Mouse (Mus musculus) ES-E14 (cell line): ENCODE data around the gene Kmt2b. TPM values are rescaled to one million over a fixed set of nuclear protein-coding genes. Genes with fewer than 3 reads are reported as not detected.

Experiments used
- DNase-seq: peaks from one replicate; pipeline ENCODE4 v3.0.0-alpha.2; 2013; ENCODE audit warnings: low read depth, low spot score
- H3K27ac ChIP-seq: 2 replicates; pipeline ENCODE4 v1.5.1; 2012; ENCODE audit warnings: low read depth, mild to moderate bottlenecking, low read length, moderate library complexity, mixed read lengths; ENCODE audit not compliant: poor library complexity, insufficient read depth, severe bottlenecking
- H3K36me3 ChIP-seq: 2 replicates; pipeline ENCODE4 v1.6.1; 2012; ENCODE audit warnings: mild to moderate bottlenecking, low read length, moderate library complexity, mixed read lengths; ENCODE audit not compliant: control insufficient read depth, poor library complexity, insufficient read depth, severe bottlenecking
- H3K4me1 ChIP-seq, 2 experiments: fragments of 150-350 bp in 1 of 2; sonication (generic) in 1 of 2; 2 replicates each; pipeline ENCODE4 v1.6.1; 2012; ENCODE audit warnings: low read length in 2 of 2, mild to moderate bottlenecking in 1 of 2, mixed read lengths in 1 of 2; ENCODE audit not compliant: control insufficient read depth in 2 of 2, insufficient read depth in 2 of 2, poor library complexity in 1 of 2
- H3K4me3 ChIP-seq, 2 experiments: fragments of 150-350 bp in 1 of 2; sonication (generic) in 1 of 2; 2 replicates each; pipeline ENCODE4 v1.5.1; 2012; ENCODE audit warnings: low read length in 2 of 2, low read depth in 1 of 2, mild to moderate bottlenecking in 1 of 2, mixed read lengths in 1 of 2; ENCODE audit not compliant: insufficient read depth in 1 of 2, poor library complexity in 1 of 2, severe bottlenecking in 1 of 2
- H3K9ac ChIP-seq: 2 replicates; pipeline ENCODE4 v1.6.1; 2012; ENCODE audit warnings: low read depth, mild to moderate bottlenecking, low read length, mixed read lengths; ENCODE audit not compliant: poor library complexity, insufficient read depth, severe bottlenecking
- H3K9me3 ChIP-seq: fragments of 150-350 bp; sonication (generic); 2 replicates; pipeline ENCODE4 v1.6.1; 2012; ENCODE audit warnings: low read depth, mild to moderate bottlenecking, low read length; ENCODE audit not compliant: control insufficient read depth, insufficient read depth
- CHD2 ChIP-seq: IDR thresholded peaks from 2 replicates; pipeline ENCODE4 v1.6.1; 2014; ENCODE audit warnings: mild to moderate bottlenecking, low read depth, low read length, inconsistent platforms
- HCFC1 ChIP-seq: IDR thresholded peaks from 2 replicates; pipeline ENCODE4 v1.6.1; 2012; ENCODE audit warnings: low read length, inconsistent platforms, borderline replicate concordance; ENCODE audit not compliant: insufficient read depth
- MAFK ChIP-seq: IDR thresholded peaks from 2 replicates; pipeline ENCODE4 v1.6.1; 2014; ENCODE audit warnings: mild to moderate bottlenecking, low read depth, low read length, inconsistent platforms; ENCODE audit not compliant: insufficient read depth
- ZC3H11A ChIP-seq: IDR thresholded peaks from 2 replicates; pipeline ENCODE4 v1.6.1; 2012; ENCODE audit warnings: low read depth, mild to moderate bottlenecking, inconsistent platforms, low read length, borderline replicate concordance
- ZNF384 ChIP-seq: IDR thresholded peaks from 2 replicates; pipeline ENCODE4 v1.6.1; 2012; ENCODE audit warnings: low read depth, low read length, inconsistent platforms
- in situ Hi-C, 2 experiments: fragments of 600-800 bp; cut with MboI; formaldehyde crosslinking; loops; one replicate each; pipeline ENCODE4 v1.15.1; 2025; ENCODE audit warnings: low sequenced_read_pairs in 2 of 2, inconsistent platforms in 1 of 2; ENCODE audit not compliant: unreplicated experiment in 2 of 2
- total RNA-seq: library from RNA; depleted of rRNA; stranded (reverse); fragments of 300-350 nt; gene quantifications from 2 replicates; pipeline ENCODE4 v1.2.3, GENCODE M21; 2012

Kmt2b gene
- total RNA-seq, 1 experiment, result 73.7 TPM

DNA sequence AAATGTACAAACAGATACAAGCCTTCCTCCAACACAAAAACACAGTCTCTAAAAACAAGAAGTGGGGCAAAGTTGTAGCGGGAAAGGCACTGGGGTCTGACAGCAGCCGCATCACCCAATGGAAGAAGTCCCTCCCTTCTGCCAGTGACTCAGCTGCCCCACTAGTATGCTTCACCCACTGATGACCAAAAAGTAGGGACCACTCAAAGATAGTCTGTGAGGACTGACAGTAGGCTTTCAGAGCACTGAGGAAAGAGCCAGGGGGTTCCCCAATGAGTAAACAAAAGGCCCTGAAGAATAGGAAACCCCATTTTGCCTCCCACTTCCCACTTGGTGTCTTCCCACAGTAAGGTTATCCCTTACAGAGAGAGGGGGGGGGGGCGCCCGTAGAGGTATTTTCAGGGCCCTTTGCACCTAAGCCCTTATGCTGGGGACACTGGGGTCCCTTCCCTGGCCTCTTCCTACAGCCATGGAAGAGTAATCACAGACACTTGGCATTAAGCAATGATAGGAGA, 6.0 kb upstream of the Kmt2b start:
- Histone ChIP-seq H3K4me3 (no peak overlapping the region), H3K27ac (no peak overlapping the region), H3K36me3 (no peaks in the 10 kb centered on the region), H3K9ac (no peak overlapping the region), H3K9me3 (no peaks in the 10 kb centered on the region), H3K4me1 (peaks cover 0 to 24% of the 10 kb centered on the region in 2 experiments)
- DNase-seq, result no peak
- in situ Hi-C loops, result no loop called here
- TF ChIP-seq CHD2 (no peak), HCFC1 (no peak), MAFK (no peak), ZNF384 (no peak), ZC3H11A (no peak)

DNA sequence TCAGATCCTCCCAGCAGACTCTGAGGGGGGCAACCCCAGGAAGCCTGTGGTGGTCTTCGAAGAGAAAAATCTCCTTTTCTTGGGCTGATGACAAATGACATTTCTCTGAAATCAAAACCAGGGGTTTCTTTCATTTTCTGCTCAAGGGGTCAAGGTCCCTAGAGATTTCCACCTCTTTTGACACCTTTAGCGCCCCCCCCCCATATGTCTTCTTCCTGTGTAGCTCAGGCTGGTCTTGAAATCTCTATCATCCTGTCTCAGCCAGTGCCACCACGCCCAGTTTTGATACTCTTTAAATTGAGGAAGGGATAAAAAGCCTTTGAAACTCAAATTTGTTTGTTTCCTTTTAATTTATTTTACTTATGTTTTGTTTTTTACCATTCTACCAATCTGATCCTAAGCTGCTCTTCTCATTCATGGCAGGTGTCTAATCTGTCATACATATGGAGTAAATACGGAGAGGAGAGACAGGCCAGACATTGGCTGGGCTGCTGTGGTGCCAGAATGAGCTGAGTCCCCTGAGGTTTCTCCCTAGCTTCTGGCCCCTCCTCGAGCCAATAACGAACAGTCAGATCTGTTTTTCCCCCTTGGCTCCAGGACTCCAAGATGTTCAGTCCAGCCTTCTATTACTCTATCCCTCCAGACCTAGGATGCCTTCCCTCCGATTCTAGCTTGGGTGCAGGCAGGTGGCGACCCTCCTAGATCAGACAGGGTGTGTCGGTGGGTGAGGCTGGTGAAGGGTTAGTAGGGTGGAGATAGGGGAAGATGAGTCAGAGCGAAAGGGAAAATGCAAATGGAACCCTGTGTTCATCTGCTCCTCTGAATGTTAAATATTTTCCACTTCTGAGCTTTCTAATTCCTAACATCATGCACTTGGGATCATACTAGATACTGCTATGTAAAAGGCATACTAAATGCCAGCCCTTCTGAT, 5.3 kb upstream of the Kmt2b start:
- in situ Hi-C loops, result no loop called here
- no peaks in the 10 kb centered on the region for H3K9me3 ChIP-seq
- H3K9ac ChIP-seq, result no peak overlapping the region

DNA sequence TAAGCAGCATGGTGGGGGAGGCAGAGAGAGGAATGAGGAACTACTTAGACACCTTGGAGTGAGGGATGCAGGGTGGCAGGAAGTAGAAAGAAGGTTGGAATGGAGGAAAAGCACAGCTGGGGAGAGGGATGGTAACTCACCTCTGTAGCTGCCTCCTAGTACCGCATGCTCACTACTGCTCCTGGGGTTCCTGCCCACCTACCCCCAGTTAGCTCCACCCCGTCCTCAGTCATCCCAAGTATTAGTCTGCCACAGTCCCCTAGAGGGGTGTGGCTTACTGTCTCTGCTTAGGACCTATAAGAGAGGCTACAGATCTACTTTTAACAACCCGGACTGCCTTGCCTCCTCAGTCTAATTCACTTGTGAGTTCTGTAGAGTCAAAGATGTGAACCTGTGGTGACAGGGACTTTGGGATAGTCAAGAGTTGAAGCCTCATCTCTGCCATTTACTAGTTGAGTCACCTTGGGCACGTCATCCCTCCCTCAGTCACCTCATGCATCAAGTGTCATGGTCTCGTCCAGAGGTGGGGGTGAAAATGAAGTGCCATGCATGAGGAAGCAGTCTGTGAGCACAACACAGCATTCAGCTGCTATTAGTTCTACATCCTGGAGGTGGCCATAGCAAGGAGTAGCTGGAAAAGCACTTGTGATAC, 4.4 kb upstream of the Kmt2b start:
- H3K9ac ChIP-seq, result no peak overlapping the region
- in situ Hi-C loops, result no loop called here
- H3K36me3 ChIP-seq, result no peaks in the 10 kb centered on the region
- no peak overlapping the region for H3K27ac ChIP-seq
- 0 out of 4 replicates have a peak overlapping the region, but pooled peaks of 1 of the 2 experiments have one; percentile 10 for H3K4me3 ChIP-seq
- TF ChIP-seq ZNF384 (no peak), MAFK (no peak)
- peaks cover 0 to 24% of the 10 kb centered on the region in 2 experiments; a peak in 3 of 4 replicates for H3K4me1 ChIP-seq
- H3K9me3 ChIP-seq, result no peaks in the 10 kb centered on the region
- no peak for DNase-seq

More for the DNA sequence above, 5.3 kb upstream of the Kmt2b start:
- H3K36me3 ChIP-seq, result no peaks in the 10 kb centered on the region
- H3K4me3 ChIP-seq, result no peak overlapping the region
- no peak for DNase-seq
- no peak overlapping the region for H3K27ac ChIP-seq
- H3K4me1 ChIP-seq, result peaks cover 0 to 24% of the 10 kb centered on the region in 2 experiments; a peak in 3 of 4 replicates
- no peak for TF ChIP-seq CHD2
- no peak for TF ChIP-seq MAFK
- no peak for TF ChIP-seq HCFC1
- no peak for TF ChIP-seq ZNF384
- no peak for TF ChIP-seq ZC3H11A

DNA sequence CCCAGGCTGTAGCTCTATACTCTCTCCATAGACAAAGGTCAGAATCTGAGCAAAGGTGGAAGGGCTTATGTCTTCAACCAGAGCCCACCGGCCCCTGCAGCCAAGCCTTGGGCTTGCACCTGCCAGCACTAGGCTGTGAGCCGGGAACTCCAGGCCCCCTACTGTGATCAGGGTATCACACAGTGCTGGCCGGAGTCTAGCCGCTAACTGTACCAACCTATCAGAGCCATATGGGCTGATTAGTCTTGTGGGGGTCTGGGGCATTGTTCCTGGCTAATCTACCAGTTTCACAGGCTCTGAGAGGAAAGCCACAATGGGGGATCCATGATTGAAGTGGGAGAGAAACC, 3.1 kb upstream of the Kmt2b start:
- H3K27ac ChIP-seq, result no peak overlapping the region
- no peaks in the 10 kb centered on the region for H3K9me3 ChIP-seq
- peaks cover 4 to 30% of the 10 kb centered on the region in 2 experiments for H3K4me1 ChIP-seq
- H3K36me3 ChIP-seq, result peaks cover 3% of the 10 kb centered on the region
- H3K4me3 ChIP-seq, result no peak overlapping the region
- H3K9ac ChIP-seq, result peak overlapping the region; percentile 17; the same call in 1 of the 2 replicates
- in situ Hi-C loops, result no loop called here
- DNase-seq, result no peak
- TF ChIP-seq MAFK (no peak), ZNF384 (no peak), CHD2 (no peak), ZC3H11A (no peak)
